Mouse (Mus musculus) activated CD4-positive, CD25-positive, alpha-beta regulatory T cell, adult 4 months (primary cell): ENCODE data around the gene Olfr215. TPM values are rescaled to one million over a fixed set of nuclear protein-coding genes. Genes with fewer than 3 reads are reported as not detected.
A peak's percentile ranks its signal among the peaks of the same experiment; 100 is the strongest.
"Not testable (repeated sequence)": the region's sequence is repeated elsewhere in the genome, so short reads cannot be mapped to it uniquely, and the experiment has no call there.

Source experiments
- ATAC-seq: one replicate; pipeline ENCODE4 v1.8.0; 2017
- polyA plus RNA-seq, 2 experiments: library from polyadenylated mRNA; unstranded; fragments of 100-300 nt; shearing (Covaris generic); gene quantifications; one replicate each; pipeline ENCODE4 v1.2.1; 2017

The Olfr215 gene
- polyA plus RNA-seq = not detected

DNA sequence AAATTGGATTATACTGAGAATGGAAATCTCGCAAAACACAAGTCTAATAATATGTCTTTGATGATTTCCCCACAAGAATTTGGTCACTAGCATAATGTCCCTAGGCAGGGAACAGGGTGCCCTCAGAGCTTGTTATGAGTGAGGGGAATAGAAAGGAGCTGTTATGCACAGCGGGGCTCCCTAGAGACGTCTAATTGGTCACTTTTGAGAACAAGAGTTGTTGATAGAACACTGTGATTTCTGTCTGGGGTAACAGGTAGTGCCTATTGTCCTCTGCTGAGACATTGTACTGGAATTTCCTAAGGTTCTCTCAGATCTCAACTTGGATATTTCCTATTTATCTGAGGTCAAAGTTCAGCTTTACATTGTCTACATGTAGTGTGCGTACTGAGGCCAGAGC is at the start of gene Olfr215:
TSS of gene Olfr215 (minus strand) at position 101 of the 400 bp plus-strand sequence.
- ATAC-seq = no peak

- peak; percentile 40 for ATAC-seq
These were observed 48.1 kb upstream of the Olfr215 start for GRCm38 (mm10) chr6:116632129-116632528.

- ATAC-seq = no peak
These were observed 45.8 kb upstream of the Olfr215 start for GRCm38 (mm10) chr6:116629766-116630165.

- ATAC-seq = peak; percentile 63
These were observed 44.7 kb upstream of the Olfr215 start, which contains the start of gene Zfp422 for GRCm38 (mm10) chr6:116628539-116629171. Zfp422 (minus strand) TSS chr6:116628999.

DNA sequence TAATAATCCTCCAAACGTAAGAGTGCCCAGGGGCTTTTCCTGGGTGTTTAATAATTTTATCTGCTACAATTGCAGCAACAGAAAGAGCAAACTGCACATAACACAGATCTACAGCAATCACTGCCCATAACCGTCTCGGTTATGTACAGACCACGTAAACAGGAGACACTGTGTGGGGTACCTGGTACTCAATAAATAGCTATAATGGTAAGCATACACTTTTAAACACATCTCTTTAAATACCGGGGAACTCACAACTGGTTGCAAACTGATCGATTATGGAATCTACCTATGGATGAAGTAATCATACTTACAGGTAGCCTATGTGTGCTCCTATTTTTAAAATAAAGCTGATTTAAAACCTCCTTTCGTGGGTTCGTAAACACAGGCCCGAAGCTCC is 44.1 kb upstream of the Olfr215 start:
- ATAC-seq = no peak

DNA sequence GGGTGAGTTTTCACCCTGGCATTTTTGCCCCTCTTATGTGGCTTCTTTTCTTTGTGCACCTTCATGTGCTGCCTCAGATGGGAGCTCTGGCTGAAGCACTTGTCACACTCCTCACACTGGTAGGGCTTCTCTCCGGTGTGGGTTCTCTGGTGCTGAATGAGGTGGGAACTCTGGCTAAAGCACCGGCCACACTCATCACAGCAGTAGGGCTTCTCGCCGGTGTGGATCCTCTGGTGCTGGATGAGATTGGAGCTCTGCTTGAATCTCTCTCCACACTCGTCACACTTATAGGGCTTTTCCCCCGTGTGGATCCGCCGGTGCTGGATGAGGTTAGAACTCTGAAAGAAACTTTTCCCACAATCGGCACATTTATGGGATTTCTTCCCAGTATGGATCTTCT is 42.4 kb upstream of the Olfr215 start:
- ATAC-seq = not testable (repeated sequence)

DNA sequence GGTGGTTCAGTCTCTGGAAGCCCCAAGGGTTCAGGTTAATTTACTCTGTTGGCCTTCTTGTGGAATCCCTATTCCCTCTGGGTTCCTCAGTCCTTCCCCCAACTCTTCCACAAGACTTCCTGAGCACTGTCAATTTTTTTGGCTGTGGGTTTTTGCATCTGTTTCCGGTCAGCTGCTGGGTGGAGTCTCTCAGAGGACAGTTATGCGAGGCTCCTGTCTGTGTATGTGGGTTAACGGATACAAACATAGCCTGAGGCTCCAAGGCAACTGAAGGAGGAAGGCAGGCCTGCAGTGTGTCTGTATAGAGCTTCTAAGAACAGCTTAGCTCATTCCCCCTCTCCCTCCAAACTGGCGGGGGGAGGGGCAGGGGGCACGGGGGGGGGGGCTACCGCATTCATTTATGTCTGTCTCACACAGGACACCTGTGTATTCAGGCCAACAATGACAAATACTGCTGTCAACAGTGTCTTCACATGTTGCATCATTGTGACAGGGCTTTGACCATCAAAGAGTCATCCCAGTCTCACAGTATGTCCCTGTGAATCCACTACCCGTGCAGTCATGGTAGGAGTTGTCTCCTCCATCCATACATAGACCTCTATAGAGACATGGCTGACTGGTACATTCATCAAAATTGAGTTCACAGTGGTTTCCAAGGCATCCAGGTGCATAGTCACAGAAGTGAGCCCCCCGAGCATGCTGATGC is 37.5 kb upstream of the Olfr215 start:
- ATAC-seq = no peak

- ATAC-seq = no peak
These were observed 34.1 kb upstream of the Olfr215 start for GRCm38 (mm10) chr6:116618073-116618472.

DNA sequence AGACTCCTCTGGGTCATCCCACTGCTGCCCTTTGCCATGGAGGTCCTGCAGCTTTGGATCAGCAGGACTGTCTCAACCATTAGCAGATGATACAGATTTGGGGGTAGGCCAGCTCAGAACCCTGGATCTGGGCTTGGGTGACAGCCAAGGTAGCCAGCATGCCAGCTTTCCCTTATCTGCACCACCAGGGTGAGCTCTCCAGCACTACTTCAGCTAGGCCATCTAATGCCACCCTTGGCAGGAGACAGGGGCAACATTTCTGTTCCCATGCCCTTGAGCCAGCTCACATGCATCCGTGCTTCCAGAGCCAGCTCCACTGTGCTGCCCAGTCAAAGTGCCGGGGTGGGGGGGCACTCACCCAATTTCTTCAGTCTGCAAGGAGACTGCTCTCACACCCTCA is 31.7 kb upstream of the Olfr215 start:
- no peak for ATAC-seq

GRCm38 (mm10) chr6:116607230-116607629 is 23.2 kb upstream of the Olfr215 start:
- ATAC-seq = no peak

DNA sequence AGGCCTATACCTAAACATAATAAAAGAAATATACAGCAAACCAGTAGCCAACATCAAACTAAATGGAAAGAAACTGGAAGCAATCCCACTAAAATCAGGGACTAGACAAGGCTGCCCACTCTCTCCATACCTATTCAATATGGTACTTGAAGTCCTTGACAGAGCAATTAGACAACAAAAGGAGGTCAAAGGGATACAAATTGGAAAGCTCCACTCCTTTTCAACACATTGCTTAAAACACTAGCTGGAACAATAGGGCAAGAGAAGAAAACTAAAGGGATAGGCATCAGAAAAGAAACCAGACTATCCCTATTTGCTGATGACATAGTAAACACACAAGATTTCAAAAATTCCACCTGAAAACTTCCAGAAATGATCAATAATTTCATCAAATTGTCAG is 17.0 kb upstream of the Olfr215 start:
- ATAC-seq = not testable (repeated sequence)

GRCm38 (mm10) chr6:116569834-116570233 is 14.2 kb downstream of the Olfr215 start:
- ATAC-seq = no peak

- ATAC-seq = no peak
These were observed 29.0 kb downstream of the Olfr215 start for GRCm38 (mm10) chr6:116554952-116555351.

GRCm38 (mm10) chr6:116553935-116554334 is 30.1 kb downstream of the Olfr215 start, which contains the start of gene Olfr214:
Olfr214 (plus strand) TSS chr6:116554235.
- no peak for ATAC-seq

GRCm38 (mm10) chr6:116550841-116551240 is 33.2 kb downstream of the Olfr215 start, which contains the start of gene Gm5580:
Gm5580 (plus strand) TSS chr6:116551141.
- ATAC-seq = not testable (repeated sequence)

- ATAC-seq = no peak
These were observed 41.5 kb downstream of the Olfr215 start for GRCm38 (mm10) chr6:116542500-116542899.

GRCm38 (mm10) chr6:116538156-116538555 is 45.8 kb downstream of the Olfr215 start, which contains the start of gene Olfr213:
Olfr213 (plus strand) TSS chr6:116538456.
- ATAC-seq = no peak

Other genes starting within 250 kb of the Olfr215 start
- under 1 TPM; 0.13 to 0.40 TPM for gene March8, start 246.2 kb downstream of the Olfr215 start, polyA plus RNA-seq
- gene Alox5, start 123.0 kb downstream of the Olfr215 start, polyA plus RNA-seq = not detected
- gene Olfr211, start 95.1 kb downstream of the Olfr215 start, polyA plus RNA-seq = not detected
- not detected for gene Olfr212, start 77.7 kb downstream of the Olfr215 start, polyA plus RNA-seq
- not detected for gene Olfr213, start 45.7 kb downstream of the Olfr215 start, polyA plus RNA-seq
- not detected for gene Gm5580, start 33.1 kb downstream of the Olfr215 start, polyA plus RNA-seq
- gene Olfr214, start 30.0 kb downstream of the Olfr215 start, polyA plus RNA-seq = not detected
- 10 to 100 TPM; 32.3 to 36.6 TPM for gene Zfp422, start 44.8 kb upstream of the Olfr215 start, polyA plus RNA-seq
- under 1 TPM; 0.36 to 0.37 TPM for gene Depp1, start 66.4 kb upstream of the Olfr215 start, polyA plus RNA-seq
- 1 to 10 TPM; 2.5 to 3.8 TPM for gene Rassf4, start 89.8 kb upstream of the Olfr215 start, polyA plus RNA-seq
- gene Tmem72, start 132.7 kb upstream of the Olfr215 start, polyA plus RNA-seq = under 1 TPM; 0.03 to 0.04 TPM